Mouse (Mus musculus): ENCODE data around the gene Gsg1l.

DNA sequence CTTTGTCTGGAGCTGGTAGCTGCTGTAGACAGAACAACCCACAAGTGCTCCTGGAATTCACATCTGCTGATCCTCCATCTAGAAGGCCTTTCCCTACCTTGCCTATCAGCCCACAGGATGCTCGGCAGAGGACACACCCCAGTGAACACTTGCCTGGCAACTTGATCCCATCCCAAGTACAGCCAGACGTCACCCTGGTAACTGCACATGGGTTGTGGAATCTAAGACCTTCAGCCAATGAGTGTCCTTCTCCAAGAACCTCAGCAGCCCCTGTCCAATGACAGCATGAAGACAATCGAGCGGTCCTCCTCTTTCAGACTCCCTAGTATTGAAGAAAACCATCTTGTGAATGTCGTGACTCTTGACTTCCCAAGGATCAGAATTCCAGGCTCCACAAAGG is 80.5 kb downstream of the Gsg1l start:
- no peak for TF ChIP-seq CTCF (IDR thresholded peaks at IDR 0.05; ENCODE audit: low read depth)
- TF ChIP-seq EP300 (IDR thresholded peaks at IDR 0.05; ENCODE audit: low read depth) = no peak
